Mouse (Mus musculus): ENCODE measurements around the gene Stoml3. TPM values are rescaled to one million over a fixed set of nuclear protein-coding genes. Genes with fewer than 3 reads are reported as not detected.
A peak's percentile ranks its signal among the peaks of the same experiment; 100 is the strongest.

Stoml3 gene
- total and polyA plus RNA-seq, 2 experiments: not detected

DNA sequence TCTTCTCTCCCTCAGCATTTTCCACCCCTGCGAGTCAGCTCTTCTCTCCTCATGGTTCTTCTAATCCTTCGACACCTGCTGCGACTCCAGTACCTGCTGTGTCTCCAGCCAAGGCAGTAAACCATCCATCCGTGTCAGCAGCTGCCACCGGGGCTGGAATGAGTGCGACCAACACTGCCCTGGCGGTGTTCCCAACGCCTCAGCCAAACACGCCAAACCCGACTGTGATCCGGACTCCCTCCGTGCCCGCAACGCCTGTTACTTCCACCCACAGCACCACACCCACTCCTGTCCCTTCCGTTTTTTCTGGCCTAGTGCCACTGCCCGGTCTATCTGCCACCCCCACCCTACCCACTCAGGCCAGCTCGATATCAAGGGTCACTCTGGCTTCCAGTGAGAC, 11.0 kb upstream of the Stoml3 start:
- H3K9ac ChIP-seq (ENCODE audit: low read depth, low read length): no peak overlapping the region
- H3K79me2 ChIP-seq (ENCODE audit: control insufficient read depth, insufficient read depth, low read length): no peaks in the 10 kb centered on the region
- no peaks in the 10 kb centered on the region for H3K4me1 ChIP-seq (ENCODE audit: control insufficient read depth, insufficient read depth, low read length)
- H3K27ac ChIP-seq (replicated peaks; ENCODE audit: insufficient read depth, low read depth, low read length): no peak overlapping the region
- WGBS: 76% methylated on average over 17 of the region's 17 CpGs
- H3K4me3 ChIP-seq (ENCODE audit: insufficient read depth, low read depth, low read length): no peak overlapping the region
- no peak for DNase-seq (ENCODE audit: extremely low read depth, low read depth, low spot score)
- peaks cover 57% of the 10 kb centered on the region for H3K36me3 ChIP-seq (ENCODE audit: control insufficient read depth, insufficient read depth, low read length)
- no peaks in the 10 kb centered on the region for H3K27me3 ChIP-seq (ENCODE audit: control insufficient read depth, insufficient read depth, low read length)
- TF ChIP-seq POLR2A (IDR thresholded peaks at IDR 0.05; ENCODE audit: extremely low read depth, insufficient read depth, low read length) (no peak), CTCF (IDR thresholded peaks at IDR 0.05; ENCODE audit: low read depth, low read length) (no peak)

- Histone ChIP-seq H3K79me2 (ENCODE audit: control insufficient read depth, insufficient read depth, low read length) (no peaks in the 10 kb centered on the region), H3K4me1 (ENCODE audit: control insufficient read depth, insufficient read depth, low read length) (no peaks in the 10 kb centered on the region), H3K27me3 (ENCODE audit: control insufficient read depth, insufficient read depth, low read length) (no peaks in the 10 kb centered on the region), H3K4me3 (ENCODE audit: insufficient read depth, low read depth, low read length) (no peak overlapping the region), H3K36me3 (ENCODE audit: control insufficient read depth, insufficient read depth, low read length) (peaks cover 48% of the 10 kb centered on the region), H3K9ac (ENCODE audit: low read depth, low read length) (no peak overlapping the region), H3K27ac (replicated peaks; ENCODE audit: insufficient read depth, low read depth, low read length) (no peak overlapping the region)
- WGBS: 97% methylated on average over 30 of the region's 30 CpGs
- TF ChIP-seq CTCF (IDR thresholded peaks at IDR 0.05; ENCODE audit: low read depth, low read length) (no peak), POLR2A (IDR thresholded peaks at IDR 0.05; ENCODE audit: extremely low read depth, insufficient read depth, low read length) (no peak)
- DNase-seq (ENCODE audit: extremely low read depth, low read depth, low spot score): no peak
Measured at GRCm38 (mm10) chr3:53478419-53479046, 9.9 kb upstream of the Stoml3 start.

DNA sequence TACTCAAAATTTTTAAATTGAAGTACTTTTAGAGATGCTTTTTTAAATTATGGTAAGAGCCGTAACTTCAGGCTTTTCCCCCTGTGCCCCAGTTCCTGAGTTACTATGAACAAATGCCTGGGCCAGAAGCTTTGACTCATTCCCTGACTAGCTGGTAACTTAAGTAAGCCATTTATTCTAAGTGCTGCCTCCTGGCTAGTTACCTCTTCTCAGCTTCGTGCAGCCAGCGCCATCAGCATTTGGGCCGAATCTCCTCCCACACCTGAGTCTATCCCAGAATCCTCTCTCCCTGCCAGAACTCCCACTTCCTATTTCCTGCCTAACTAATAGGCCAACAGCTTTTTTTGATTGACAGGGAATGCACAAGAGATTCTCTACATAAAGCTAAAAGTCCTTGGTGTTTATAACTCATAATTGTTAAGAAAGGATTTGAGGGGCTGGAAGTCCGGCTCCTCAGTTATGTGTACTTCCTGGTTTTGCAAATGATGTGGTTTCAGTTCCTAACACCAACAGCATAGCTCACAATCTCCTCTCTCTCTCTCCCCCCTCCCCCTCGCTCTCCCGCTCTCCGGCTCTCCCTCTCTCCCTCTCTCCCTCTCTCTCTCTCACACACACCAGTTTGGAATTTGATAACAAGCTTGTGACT, 4.9 kb upstream of the Stoml3 start:
- Histone ChIP-seq H3K9ac (ENCODE audit: low read depth, low read length) (no peak overlapping the region), H3K4me1 (ENCODE audit: control insufficient read depth, insufficient read depth, low read length) (no peaks in the 10 kb centered on the region), H3K36me3 (ENCODE audit: control insufficient read depth, insufficient read depth, low read length) (peaks cover 10% of the 10 kb centered on the region), H3K4me3 (ENCODE audit: insufficient read depth, low read depth, low read length) (no peak overlapping the region), H3K27ac (replicated peaks; ENCODE audit: insufficient read depth, low read depth, low read length) (no peak overlapping the region), H3K79me2 (ENCODE audit: control insufficient read depth, insufficient read depth, low read length) (no peaks in the 10 kb centered on the region), H3K27me3 (ENCODE audit: control insufficient read depth, insufficient read depth, low read length) (no peaks in the 10 kb centered on the region)
- WGBS: 90% methylated on average over 8 of the region's 8 CpGs
- TF ChIP-seq CTCF (IDR thresholded peaks at IDR 0.05; ENCODE audit: low read depth, low read length): no peak
- TF ChIP-seq POLR2A (IDR thresholded peaks at IDR 0.05; ENCODE audit: extremely low read depth, insufficient read depth, low read length): no peak
- no peak for DNase-seq (ENCODE audit: extremely low read depth, low read depth, low spot score)

DNA sequence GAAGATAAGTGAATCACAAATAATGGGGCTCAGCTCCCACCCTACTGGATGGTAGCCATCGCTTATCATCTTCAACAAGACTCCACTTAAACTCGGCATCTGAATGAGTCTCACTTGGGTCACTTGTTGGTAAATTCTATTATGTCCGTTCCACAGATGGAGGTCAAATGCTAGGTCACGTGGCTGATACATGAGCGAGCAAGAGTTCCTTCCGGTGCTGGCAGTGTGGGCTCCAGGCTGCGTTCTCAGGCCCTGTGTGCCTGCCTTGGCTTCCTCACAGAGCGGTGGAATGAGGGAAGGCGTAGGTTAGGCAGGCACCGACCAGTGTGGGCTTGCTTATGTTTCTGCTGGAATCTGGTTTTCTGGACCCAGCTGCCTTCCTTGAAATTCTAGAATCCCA, 1.9 kb upstream of the Stoml3 start:
- Histone ChIP-seq H3K36me3 (ENCODE audit: control insufficient read depth, insufficient read depth, low read length) (no peaks in the 10 kb centered on the region), H3K4me3 (ENCODE audit: insufficient read depth, low read depth, low read length) (no peak overlapping the region), H3K9ac (ENCODE audit: low read depth, low read length) (no peak overlapping the region), H3K79me2 (ENCODE audit: control insufficient read depth, insufficient read depth, low read length) (no peaks in the 10 kb centered on the region), H3K27me3 (ENCODE audit: control insufficient read depth, insufficient read depth, low read length) (no peaks in the 10 kb centered on the region), H3K27ac (replicated peaks; ENCODE audit: insufficient read depth, low read depth, low read length) (peak overlapping the region; percentile 34), H3K4me1 (ENCODE audit: control insufficient read depth, insufficient read depth, low read length) (no peaks in the 10 kb centered on the region)
- 79% methylated on average over 10 of the region's 10 CpGs for WGBS
- TF ChIP-seq CTCF (IDR thresholded peaks at IDR 0.05; ENCODE audit: low read depth, low read length): no peak
- TF ChIP-seq POLR2A (IDR thresholded peaks at IDR 0.05; ENCODE audit: extremely low read depth, insufficient read depth, low read length): no peak
- DNase-seq (ENCODE audit: extremely low read depth, low read depth, low spot score): no peak

DNA sequence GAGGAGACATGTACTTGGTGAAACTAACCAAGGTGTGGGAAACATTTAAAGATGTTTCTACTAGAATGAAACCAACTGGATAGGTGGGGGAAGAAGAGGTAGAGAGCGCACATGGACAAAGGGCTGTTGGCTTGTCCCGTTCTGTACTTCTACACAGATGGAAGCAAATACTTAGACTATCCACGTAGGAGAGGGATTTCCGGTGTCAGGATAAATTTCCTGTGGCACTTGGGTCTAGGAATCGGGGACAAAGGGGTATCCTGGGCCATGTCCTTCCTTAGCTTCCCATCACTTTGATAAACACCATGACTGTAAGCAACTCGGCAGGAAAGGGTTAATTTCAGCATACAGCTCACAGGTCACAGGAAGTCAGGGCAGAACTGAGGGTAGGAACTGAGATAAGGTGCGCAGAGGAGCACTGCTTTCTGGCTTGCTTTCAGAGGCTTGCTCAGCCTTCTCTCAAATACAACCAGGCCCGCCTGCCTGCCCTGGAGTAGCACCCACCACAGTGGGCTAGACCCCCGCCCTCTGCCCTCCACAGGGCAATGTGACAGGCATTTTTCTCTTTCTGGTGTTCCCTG, 1.4 kb upstream of the Stoml3 start:
- TF ChIP-seq POLR2A (IDR thresholded peaks at IDR 0.05; ENCODE audit: extremely low read depth, insufficient read depth, low read length) (no peak), CTCF (IDR thresholded peaks at IDR 0.05; ENCODE audit: low read depth, low read length) (no peak)
- H3K27me3 ChIP-seq (ENCODE audit: control insufficient read depth, insufficient read depth, low read length): no peaks in the 10 kb centered on the region
- H3K4me3 ChIP-seq (ENCODE audit: insufficient read depth, low read depth, low read length): no peak overlapping the region
- H3K79me2 ChIP-seq (ENCODE audit: control insufficient read depth, insufficient read depth, low read length): no peaks in the 10 kb centered on the region
- DNase-seq (ENCODE audit: extremely low read depth, low read depth, low spot score): peak; percentile 21
- H3K4me1 ChIP-seq (ENCODE audit: control insufficient read depth, insufficient read depth, low read length): no peaks in the 10 kb centered on the region
- no peaks in the 10 kb centered on the region for H3K36me3 ChIP-seq (ENCODE audit: control insufficient read depth, insufficient read depth, low read length)
- H3K27ac ChIP-seq (replicated peaks; ENCODE audit: insufficient read depth, low read depth, low read length): peak overlapping the region; percentile 44
- no peak overlapping the region for H3K9ac ChIP-seq (ENCODE audit: low read depth, low read length)
- WGBS: 48% methylated on average over 9 of the region's 9 CpGs
